Mouse (Mus musculus) spleen, adult 18-20 months (tissue): ENCODE results near the gene Nccrp1.
"Not testable (repeated sequence)": the region's sequence is repeated elsewhere in the genome, so short reads cannot be mapped to it uniquely, and the experiment has no call there.

Source experiments
- DNase-seq, 2 experiments: peaks; one replicate each; pipeline ENCODE4 v3.0.0; 2022; ENCODE audit warnings: mixed read lengths in 2 of 2

Nccrp1 gene

DNA sequence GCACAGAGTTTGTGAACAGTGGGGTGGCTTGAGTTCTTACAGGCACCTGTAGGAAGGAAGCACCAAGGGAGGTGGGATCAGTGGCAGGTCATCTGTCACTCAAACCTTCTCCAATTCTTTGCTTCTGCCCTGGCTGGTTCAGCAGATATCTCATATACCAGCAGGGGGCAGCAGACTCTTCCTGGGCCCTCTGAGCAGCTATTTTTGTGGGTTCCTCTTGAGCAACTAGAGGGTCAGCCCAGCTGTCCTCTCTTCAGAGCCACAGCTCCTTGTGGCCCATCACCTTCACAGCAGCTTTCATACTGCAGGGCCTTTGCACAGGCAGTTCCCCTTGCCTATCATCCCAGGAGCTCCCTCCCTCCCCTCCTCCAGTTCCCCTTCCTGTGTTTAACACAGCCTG, 21.2 kb upstream of the Nccrp1 start:
- peak in 1 of 2 experiments; percentile 61 for DNase-seq

- no peak for DNase-seq
Measured at GRCm38 (mm10) chr7:28567539-28567938, 20.5 kb upstream of the Nccrp1 start.

DNA sequence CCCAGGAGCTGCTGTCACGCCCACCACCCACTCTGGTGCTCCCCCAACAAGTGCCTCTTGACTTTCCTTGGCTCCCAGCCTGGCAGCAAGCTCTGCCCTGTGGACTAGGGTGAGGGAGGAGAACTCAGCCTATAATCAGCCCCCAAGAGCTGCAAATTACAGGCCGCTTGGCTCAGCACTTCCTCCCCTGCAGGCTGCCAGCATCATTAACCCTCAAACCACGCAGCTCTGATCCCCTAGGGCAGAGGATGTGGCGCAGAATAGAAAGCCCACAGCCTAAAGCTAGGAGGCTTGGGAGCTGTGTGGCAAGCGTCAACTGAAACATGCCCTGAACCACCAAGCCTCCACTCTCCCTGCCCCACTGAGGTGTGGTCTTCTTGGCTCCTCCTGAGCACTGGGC, 18.4 kb upstream of the Nccrp1 start:
- no peak for DNase-seq

GRCm38 (mm10) chr7:28562951-28563350, 15.9 kb upstream of the Nccrp1 start:
- DNase-seq: no peak

- DNase-seq: no peak
Measured at GRCm38 (mm10) chr7:28562371-28562770, 15.3 kb upstream of the Nccrp1 start.

DNA sequence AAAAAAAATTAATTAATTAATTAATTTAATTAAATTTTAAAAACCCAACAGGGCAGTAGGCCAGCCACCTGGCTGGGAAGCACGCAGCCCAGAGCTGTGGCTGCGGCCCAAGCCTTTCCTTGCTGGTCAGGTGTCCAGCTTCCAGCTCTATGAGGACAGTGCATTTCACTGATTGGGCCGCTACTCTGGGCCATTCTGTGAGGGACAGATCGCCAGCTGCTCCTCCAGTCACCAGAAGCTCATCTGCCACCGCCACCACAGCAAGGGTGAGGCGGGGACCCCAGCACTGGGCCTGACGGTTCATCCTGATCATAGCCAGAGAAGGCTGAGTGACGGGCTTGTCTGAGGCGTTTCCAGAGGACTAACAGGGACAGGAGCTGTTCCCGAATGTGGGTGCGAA, 14.9 kb upstream of the Nccrp1 start:
- DNase-seq: no peak

- no peak for DNase-seq
Measured at GRCm38 (mm10) chr7:28560856-28561255, 13.8 kb upstream of the Nccrp1 start.

GRCm38 (mm10) chr7:28558486-28558885, 11.4 kb upstream of the Nccrp1 start:
- no peak for DNase-seq

DNA sequence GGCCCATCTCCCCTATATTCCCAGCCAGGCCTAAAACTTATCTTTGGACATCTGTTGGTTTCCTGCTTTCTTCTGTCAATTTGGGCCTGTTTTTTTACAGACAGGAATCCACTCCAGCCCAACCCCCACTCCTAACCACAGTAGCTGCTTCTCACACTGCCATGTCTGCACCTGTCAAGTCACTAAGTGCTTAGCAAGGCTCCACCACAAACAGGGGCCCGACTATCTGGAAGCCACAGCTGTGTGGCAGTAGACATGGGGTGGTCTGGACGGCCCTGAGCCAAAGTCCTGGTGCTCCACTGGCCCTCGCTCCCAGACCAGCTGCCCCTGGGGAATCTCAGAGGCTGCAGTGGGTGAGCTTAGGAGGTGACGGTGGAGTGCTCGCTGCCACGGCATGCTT, 10.7 kb upstream of the Nccrp1 start:
- no peak for DNase-seq

GRCm38 (mm10) chr7:28557069-28557468, 10.0 kb upstream of the Nccrp1 start:
- no peak for DNase-seq

DNA sequence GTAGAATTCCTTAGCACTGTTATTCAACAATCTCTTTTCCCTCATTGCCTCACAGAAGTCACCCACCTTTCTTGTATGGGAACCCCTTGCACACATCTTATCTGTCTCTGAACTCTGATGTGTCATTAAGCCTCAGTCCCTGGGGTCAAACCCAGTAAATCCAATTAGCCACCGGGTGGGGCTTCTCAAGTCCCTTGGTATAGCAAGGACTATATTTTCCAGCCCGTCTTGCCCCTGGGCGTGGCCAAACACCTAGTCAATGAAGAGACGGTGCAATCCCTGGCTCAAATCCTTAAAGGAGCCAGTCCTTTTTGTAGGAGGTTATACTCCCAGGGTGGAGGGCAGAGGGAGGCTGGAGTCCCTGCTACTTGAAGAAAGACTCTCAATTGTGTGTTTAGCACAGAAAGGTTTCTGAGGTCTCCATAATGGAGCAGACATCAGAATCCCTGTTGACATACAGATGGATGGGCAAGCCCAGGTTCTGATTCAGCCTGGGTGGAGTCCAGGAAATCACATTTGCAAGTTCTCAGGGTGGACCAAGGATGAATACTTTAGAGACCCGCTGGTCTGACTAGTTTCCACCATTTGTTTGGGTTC, 9.0 kb upstream of the Nccrp1 start:
- no peak for DNase-seq

DNA sequence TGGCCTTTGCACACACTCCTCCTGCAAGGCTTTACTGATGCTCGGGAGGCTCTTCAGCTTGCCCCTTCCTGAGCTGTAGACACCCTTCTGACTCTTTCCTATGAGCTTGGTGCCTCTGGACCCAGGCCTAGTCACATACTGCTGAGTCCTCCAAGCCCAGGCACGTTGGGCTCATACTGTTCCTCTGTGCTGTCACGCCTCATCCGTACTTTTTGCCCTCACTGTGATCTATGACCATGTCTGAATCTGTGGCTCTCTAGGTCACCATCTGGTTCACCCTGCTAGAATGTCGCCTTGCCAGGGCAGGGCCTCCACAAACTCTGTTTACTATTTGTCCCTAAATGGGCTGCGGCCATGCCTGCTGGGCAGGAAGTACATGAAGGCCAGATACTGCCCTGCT, 6.0 kb upstream of the Nccrp1 start:
- DNase-seq: no peak

DNA sequence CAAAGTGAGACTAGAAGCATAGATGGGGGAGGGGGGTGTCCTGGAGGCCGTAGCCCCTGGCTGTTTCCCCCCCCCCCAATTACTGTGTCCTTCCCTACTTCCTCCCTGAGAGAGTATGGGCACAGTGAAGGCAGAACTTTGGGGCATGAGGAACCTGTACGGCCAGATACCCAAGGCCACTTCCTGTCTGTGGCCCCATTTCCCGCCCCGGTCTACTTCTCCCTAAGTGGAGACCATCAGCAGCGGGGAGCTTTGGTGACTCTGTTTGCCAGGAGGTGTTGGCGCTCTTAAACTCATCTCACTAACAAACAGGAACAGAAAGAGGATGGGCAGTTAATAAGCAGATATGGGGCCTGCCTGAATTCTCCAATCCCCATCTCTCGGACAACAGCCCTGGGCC, 574 bp upstream of the Nccrp1 start:
- no peak for DNase-seq

- no peak for DNase-seq
Measured at GRCm38 (mm10) chr7:28546649-28547048, 405 bp downstream of the Nccrp1 start.

DNA sequence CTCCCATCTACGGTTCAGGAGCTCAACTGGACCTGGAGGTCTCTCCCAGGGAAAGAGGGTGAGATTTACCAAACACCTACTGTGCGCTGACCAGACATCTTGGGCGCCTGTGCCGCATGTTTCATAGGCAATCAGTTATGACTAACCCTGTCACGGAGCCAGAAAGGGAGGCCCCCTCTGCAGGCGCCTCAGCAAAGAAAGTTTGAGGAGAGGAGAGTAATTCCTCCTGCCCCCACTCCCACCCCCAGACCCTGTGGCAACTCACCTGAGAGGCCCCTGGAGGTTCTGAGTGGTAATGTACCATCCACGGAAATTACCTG, 1.2 kb downstream of the Nccrp1 start:
- no peak for DNase-seq

- no peak for DNase-seq
Measured at GRCm38 (mm10) chr7:28545048-28545890, 1.8 kb downstream of the Nccrp1 start.

DNA sequence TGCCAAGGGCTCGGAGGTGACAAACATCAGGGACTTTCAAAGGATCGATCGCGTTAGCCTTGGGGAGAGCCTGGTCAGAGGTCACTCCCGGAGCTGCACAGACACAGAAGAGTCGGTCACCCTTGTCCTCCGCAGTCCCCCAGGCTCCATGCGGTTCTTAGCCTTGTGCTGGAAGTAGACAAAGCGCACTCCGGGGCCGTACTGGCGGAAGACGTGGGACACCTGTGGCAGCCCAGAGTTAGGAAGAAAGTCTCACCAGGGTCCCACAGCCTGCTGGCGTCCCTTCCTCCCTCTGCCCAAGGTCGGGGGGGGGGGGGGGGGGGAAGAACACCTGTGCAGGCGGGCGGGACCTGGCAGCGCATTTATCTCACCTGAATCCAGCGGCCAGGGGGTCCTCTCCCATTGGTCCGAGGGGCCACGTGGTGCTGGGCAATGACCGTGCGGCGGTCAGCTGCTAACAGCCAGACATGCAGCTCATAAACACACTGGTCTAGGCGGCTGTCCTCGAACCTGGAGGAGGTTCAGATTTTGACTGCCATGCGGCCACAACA, 2.9 kb downstream of the Nccrp1 start:
- DNase-seq: no peak

DNA sequence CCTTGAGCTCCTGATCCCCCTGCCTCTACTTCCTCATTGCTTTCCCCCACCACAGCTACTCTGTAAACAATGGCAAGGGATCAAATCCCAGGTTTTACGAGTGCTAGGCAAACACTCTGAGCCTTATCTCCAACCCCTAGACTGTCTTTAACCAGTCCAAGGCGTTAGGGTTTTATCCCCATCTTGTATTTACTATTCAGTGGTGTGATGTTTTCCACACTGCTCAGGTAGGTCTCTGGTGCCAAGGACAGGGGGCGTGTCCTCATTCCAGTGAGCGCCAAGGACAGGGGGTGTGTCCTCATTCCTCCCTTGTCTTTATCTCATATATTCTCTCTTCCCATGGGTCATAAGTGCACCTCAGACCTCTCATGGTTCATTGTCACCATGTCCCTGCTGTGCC, 6.5 kb downstream of the Nccrp1 start, which contains the start of gene Sycn:
Gene Sycn, plus strand, starts transcription at position 360 of the 400 bp plus-strand sequence.
- no peak for DNase-seq

- not testable (repeated sequence) for DNase-seq
Measured at GRCm38 (mm10) chr7:28538886-28539285, 8.2 kb downstream of the Nccrp1 start.

- DNase-seq: no peak
Measured at GRCm38 (mm10) chr7:28532005-28532404, 15.0 kb downstream of the Nccrp1 start.

GRCm38 (mm10) chr7:28527922-28528719, 18.9 kb downstream of the Nccrp1 start:
- peak; percentile 79 to 93 for DNase-seq

DNA sequence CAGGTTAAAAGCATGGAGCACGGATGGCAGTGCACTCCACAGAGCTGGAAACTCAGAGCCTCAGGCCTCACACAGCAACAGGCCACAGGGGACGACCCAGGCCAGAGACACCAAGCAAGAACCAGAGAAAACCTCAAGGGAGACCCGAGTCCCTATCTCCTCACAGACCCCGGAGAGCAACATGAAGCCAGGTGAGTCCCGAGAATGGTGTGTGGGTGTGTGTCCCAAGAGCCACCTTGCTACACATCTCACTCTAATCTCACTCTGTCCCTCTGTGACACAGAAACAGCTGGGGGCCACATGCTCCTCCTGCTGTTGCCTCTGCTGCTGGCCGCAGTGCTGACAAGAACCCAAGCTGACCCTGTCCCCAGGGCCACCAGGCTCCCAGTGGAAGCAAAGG, 24.5 kb downstream of the Nccrp1 start, which contains the start of gene Ifnl3:
Gene Ifnl3, plus strand, starts transcription at position 301 of the 400 bp plus-strand sequence.
- not testable (repeated sequence) for DNase-seq

- no peak for DNase-seq
Measured at GRCm38 (mm10) chr7:28511441-28511840, 35.6 kb downstream of the Nccrp1 start.
